Mouse (Mus musculus) stomach, postnatal 0 days (tissue): ENCODE results near the gene L3mbtl4.

Experiments
- CTCF ChIP-seq: IDR thresholded peaks from 2 replicates; pipeline ENCODE4 v1.5.1; 2016; ENCODE audit warnings: antibody characterized with exemption, low read depth, mild to moderate bottlenecking, moderate library complexity
- EP300 ChIP-seq: optimal IDR thresholded peaks from 2 replicates; pipeline ENCODE3; 2016; ENCODE audit warnings: antibody characterized with exemption

DNA sequence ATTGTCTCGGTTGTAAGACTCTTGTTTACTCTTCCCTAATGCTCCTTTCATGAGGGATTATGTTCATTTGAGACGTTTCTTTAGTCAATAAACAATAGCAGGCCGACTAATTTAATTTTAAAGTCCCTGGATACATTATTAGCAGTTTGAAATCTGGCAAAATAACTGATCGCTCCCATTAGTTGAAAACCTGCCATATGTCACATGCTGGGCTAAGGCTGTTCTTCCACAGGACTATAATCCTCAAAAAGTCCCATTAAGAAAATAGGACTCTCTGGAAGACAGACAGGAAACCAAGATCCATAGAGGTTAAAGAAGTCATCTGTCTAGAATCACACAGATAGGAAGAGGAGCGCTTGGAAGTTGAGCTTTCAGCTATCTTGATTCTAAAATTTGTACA is 114.9 kb downstream of the L3mbtl4 start:
- TF ChIP-seq EP300 = no peak
- TF ChIP-seq CTCF = no peak
